Mouse (Mus musculus): ENCODE data around the gene Gm42420. TPM values are rescaled to one million over a fixed set of nuclear protein-coding genes. Genes with fewer than 3 reads are reported as not detected.

Gene Gm42420
- polyA plus RNA-seq (2012) = not detected in 2 replicates

DNA sequence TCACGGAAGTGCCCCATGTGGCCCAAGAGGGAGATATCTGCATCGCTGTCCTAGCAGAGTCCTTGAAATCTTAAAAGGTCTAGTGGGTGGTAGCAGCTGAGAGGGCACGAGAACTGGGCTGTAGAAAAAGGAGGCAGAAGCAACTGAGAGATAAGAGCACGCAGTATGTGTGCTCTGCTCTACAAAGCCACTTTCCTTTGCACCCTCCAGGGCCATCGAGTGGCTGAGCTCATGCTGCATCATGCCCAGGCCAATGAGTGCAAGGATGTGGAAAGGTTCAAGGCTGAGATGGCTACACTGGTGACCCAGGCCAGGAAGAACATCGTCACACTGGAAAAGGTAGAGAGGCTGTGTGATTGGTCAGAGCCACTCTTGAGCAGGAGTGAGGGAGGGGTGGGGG lies at the start of gene Gm42420:
TSS of gene Gm42420 (plus strand) at position 237 of the 400 bp plus-strand sequence.
- peaks cover 28% of the 10 kb centered on the region for H3K4me1 ChIP-seq (ENCODE audit: control insufficient read depth)
- TF ChIP-seq GATA1 (IDR thresholded peaks at IDR 0.05; ENCODE audit: low read length) (no peak), TAL1 (IDR thresholded peaks at IDR 0.05; ENCODE audit: low read length) (no peak)
- no peak within 1 kb of the TSS for H3K4me3 ChIP-seq (replicated peaks)
- no peaks in the 10 kb centered on the region for H3K27me3 ChIP-seq (ENCODE audit: control insufficient read depth)
- no peaks in the 10 kb centered on the region for H3K9me3 ChIP-seq (ENCODE audit: control insufficient read depth, low read length)
- peaks cover 77% of the 10 kb centered on the region for H3K36me3 ChIP-seq (ENCODE audit: control insufficient read depth)

DNA sequence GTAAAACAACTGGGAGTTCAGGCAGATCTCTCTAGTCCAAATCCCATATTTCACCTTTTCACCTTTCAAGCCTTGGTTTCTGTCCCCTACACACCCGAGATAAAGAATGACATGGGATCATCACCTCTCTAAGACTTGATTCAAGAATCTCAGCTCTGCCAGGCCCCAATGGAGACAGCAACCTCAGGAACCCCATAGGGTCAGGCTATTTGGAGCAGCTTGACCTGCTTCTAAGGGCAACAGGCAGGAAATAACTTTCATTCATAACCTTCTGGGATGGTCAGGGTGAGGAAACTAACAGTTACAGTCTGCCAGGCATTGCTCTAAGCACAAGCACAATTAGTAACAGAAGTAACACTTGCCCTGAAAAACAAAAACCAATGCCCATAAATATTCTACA lies 48.9 kb upstream of the Gm42420 start:
- Histone ChIP-seq H3K36me3 (ENCODE audit: control insufficient read depth) (no peaks in the 10 kb centered on the region), H3K9me3 (ENCODE audit: control insufficient read depth, low read length) (no peaks in the 10 kb centered on the region), H3K4me3 (replicated peaks) (no peak overlapping the region), H3K4me1 (ENCODE audit: control insufficient read depth) (no peaks in the 10 kb centered on the region; the same call in 1 of the 2 replicates), H3K27me3 (ENCODE audit: control insufficient read depth) (peaks cover 19% of the 10 kb centered on the region)
- no peak for TF ChIP-seq GATA1 (IDR thresholded peaks at IDR 0.05; ENCODE audit: low read length)
- no peak for TF ChIP-seq TAL1 (IDR thresholded peaks at IDR 0.05; ENCODE audit: low read length)

DNA sequence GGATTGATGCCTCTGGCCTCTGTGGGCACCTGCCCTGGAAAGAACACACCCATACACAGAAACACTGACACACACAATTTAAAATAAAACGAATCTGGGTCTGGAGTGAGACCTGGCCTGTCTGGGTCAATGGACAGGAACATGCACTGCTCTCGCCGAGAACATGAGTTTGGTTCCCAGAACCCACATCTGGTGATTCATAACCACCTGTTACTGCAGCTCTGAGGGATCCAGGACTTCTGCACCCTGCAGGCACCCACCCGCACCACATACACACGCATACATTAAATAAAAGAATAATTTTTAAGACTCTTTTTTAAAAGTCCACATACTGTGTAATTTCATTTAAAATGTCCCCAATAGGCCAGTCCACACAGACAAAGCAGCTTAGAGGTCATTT lies 48.3 kb upstream of the Gm42420 start:
- Histone ChIP-seq H3K4me3 (replicated peaks) (no peak overlapping the region), H3K27me3 (ENCODE audit: control insufficient read depth) (peaks cover 19% of the 10 kb centered on the region), H3K36me3 (ENCODE audit: control insufficient read depth) (no peaks in the 10 kb centered on the region), H3K9me3 (ENCODE audit: control insufficient read depth, low read length) (no peaks in the 10 kb centered on the region), H3K4me1 (ENCODE audit: control insufficient read depth) (no peaks in the 10 kb centered on the region; the same call in 1 of the 2 replicates)
- TF ChIP-seq TAL1 (IDR thresholded peaks at IDR 0.05; ENCODE audit: low read length) = no peak
- TF ChIP-seq GATA1 (IDR thresholded peaks at IDR 0.05; ENCODE audit: low read length) = no peak

DNA sequence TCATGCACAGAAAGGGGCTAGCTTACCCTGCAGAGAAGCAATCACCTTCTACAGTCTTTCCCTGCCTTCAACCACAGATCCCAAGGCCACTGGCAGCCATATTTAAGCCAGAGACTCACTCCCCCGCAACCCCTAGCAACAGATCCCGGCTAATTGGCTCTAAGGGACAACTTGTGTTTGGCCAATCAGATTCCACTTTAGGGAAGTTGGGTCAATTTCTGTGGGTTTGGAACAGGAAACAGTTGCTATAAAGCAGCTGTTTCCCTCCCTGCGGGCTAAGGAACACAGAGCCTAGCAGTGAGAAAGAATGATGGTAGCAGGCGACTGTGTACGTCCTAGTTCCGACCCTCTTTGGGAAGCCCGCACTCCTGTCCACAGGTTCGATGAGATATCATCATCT lies 47.3 kb upstream of the Gm42420 start:
- peaks cover 19% of the 10 kb centered on the region for H3K27me3 ChIP-seq (ENCODE audit: control insufficient read depth)
- TF ChIP-seq TAL1 (IDR thresholded peaks at IDR 0.05; ENCODE audit: low read length) (no peak), GATA1 (IDR thresholded peaks at IDR 0.05; ENCODE audit: low read length) (no peak)
- no peaks in the 10 kb centered on the region for H3K36me3 ChIP-seq (ENCODE audit: control insufficient read depth)
- H3K4me1 ChIP-seq (ENCODE audit: control insufficient read depth) = no peaks in the 10 kb centered on the region; the same call in 1 of the 2 replicates
- H3K9me3 ChIP-seq (ENCODE audit: control insufficient read depth, low read length) = no peaks in the 10 kb centered on the region
- H3K4me3 ChIP-seq (replicated peaks) = no peak overlapping the region

DNA sequence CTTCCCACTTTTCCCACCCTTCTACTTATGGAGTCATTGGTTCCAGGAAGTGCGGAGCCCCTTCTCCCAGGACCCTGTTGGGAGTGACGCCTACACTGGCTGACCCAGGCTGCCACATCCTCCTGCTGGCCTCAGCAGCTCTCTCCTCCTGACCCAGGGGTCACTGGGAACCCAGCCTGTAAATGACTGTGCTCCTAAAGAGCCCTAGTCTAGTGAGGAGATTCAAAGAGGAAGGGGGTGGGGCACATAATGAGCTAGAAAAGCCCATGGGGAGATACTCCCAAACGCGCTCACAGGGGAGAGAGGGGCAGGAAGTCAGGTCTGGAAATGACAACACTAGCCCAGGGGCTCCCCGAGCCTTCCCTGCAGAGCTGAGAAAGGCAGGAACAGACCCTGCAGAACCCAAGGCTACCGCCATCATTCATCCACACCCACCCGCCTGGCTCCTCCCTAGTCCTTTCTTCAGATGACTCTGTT lies 45.8 kb upstream of the Gm42420 start:
- H3K36me3 ChIP-seq (ENCODE audit: control insufficient read depth) = no peaks in the 10 kb centered on the region
- H3K27me3 ChIP-seq (ENCODE audit: control insufficient read depth) = peaks cover 19% of the 10 kb centered on the region
- no peaks in the 10 kb centered on the region; the same call in 1 of the 2 replicates for H3K4me1 ChIP-seq (ENCODE audit: control insufficient read depth)
- TF ChIP-seq GATA1 (IDR thresholded peaks at IDR 0.05; ENCODE audit: low read length) (no peak), TAL1 (IDR thresholded peaks at IDR 0.05; ENCODE audit: low read length) (no peak)
- H3K9me3 ChIP-seq (ENCODE audit: control insufficient read depth, low read length) = no peaks in the 10 kb centered on the region
- H3K4me3 ChIP-seq (replicated peaks) = no peak overlapping the region

- Histone ChIP-seq H3K4me1 (ENCODE audit: control insufficient read depth) (no peaks in the 10 kb centered on the region; the same call in 1 of the 2 replicates), H3K9me3 (ENCODE audit: control insufficient read depth, low read length) (no peaks in the 10 kb centered on the region), H3K4me3 (replicated peaks) (no peak overlapping the region), H3K27me3 (ENCODE audit: control insufficient read depth) (peaks cover 19% of the 10 kb centered on the region), H3K36me3 (ENCODE audit: control insufficient read depth) (no peaks in the 10 kb centered on the region)
- no peak for TF ChIP-seq GATA1 (IDR thresholded peaks at IDR 0.05; ENCODE audit: low read length)
- TF ChIP-seq TAL1 (IDR thresholded peaks at IDR 0.05; ENCODE audit: low read length) = no peak
Measured at GRCm38 (mm10) chr6:39540563-39540962, 45.0 kb upstream of the Gm42420 start.

DNA sequence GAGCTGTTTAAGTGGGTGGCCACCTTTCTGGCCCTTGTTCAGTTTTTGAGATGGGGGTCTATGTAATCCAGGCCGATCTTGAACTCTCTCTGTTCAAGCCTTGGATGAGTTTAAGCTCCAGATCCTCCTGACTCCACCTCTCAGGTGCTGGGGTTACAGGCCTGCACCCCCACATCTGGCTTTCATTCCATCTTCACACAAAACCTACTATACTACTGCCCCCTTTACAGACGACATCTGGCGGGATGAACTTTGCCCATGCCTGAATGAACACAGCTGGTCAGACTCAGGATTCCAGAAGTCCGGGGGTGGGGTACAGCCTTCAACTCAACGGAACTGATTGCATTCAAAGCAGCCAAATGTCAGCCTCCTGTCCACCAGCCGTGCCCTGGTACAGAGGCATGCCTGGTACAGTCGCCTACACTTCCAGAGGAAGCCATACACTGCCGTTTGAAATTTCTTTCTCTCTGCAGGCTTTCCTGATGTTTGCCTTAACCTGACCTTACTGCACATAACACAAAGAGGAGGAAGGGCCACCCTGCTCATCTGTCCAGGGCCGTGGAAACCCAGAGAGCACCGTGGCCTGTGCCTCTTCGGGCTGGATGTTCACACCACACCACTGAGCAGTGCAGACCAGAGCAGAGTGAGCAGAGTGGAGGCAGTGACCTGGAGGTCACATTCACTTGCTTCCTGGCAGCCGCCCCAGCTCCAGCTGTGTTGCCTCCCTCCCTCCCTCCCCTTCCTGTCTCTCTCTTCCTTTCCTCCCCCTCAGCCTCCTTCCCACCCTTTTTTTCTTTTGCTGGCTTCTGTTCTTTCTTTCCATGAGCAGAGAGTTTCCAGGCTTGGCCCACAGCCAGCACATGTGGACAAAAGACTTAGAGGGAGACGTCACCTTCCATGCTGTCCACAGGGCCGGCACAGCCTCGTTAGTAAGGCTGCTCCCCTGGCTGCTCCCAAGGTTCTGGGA lies 42.6 kb upstream of the Gm42420 start:
- Histone ChIP-seq H3K4me3 (replicated peaks) (no peak overlapping the region), H3K4me1 (ENCODE audit: control insufficient read depth) (no peaks in the 10 kb centered on the region; the same call in 1 of the 2 replicates), H3K36me3 (ENCODE audit: control insufficient read depth) (no peaks in the 10 kb centered on the region), H3K27me3 (ENCODE audit: control insufficient read depth) (peaks cover 18% of the 10 kb centered on the region), H3K9me3 (ENCODE audit: control insufficient read depth, low read length) (no peaks in the 10 kb centered on the region)
- no peak for TF ChIP-seq TAL1 (IDR thresholded peaks at IDR 0.05; ENCODE audit: low read length)
- no peak for TF ChIP-seq GATA1 (IDR thresholded peaks at IDR 0.05; ENCODE audit: low read length)

DNA sequence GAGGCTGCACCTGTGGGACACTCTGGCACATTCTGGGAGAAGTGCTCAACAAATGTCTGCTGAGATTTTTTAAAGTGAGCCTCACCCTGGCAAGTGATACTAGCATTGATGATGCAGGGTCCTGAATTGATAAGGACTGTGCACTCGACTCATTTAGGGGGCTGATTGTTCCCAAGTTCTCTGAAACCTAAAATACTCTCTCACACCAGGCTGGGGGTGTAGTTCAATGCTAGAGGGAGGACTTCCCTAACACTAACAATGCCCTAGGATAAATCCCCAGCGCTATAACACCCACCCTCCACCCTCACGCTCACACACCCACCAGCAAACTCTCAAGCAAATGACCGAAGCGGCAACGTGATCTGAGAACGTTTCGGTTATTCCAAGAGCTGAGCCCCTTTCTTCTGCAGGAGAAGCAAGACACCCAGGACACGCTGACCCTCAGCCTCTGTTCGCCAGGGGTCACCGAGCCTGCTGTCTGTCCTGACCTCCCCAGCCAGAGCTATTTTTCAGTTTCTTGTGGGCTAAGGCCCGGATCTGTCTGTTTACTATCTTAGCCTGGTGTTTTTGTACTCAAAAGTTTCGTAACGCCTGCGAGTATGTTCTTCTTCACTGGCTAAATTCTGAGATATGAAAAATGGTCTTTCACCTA lies 41.7 kb upstream of the Gm42420 start:
- Histone ChIP-seq H3K27me3 (ENCODE audit: control insufficient read depth) (peaks cover 9% of the 10 kb centered on the region), H3K9me3 (ENCODE audit: control insufficient read depth, low read length) (no peaks in the 10 kb centered on the region), H3K4me3 (replicated peaks) (no peak overlapping the region), H3K4me1 (ENCODE audit: control insufficient read depth) (no peaks in the 10 kb centered on the region; the same call in 1 of the 2 replicates), H3K36me3 (ENCODE audit: control insufficient read depth) (no peaks in the 10 kb centered on the region)
- no peak for TF ChIP-seq TAL1 (IDR thresholded peaks at IDR 0.05; ENCODE audit: low read length)

GRCm38 (mm10) chr6:39545474-39545873 lies 40.1 kb upstream of the Gm42420 start:
- H3K4me1 ChIP-seq (ENCODE audit: control insufficient read depth) = no peaks in the 10 kb centered on the region
- TF ChIP-seq GATA1 (IDR thresholded peaks at IDR 0.05; ENCODE audit: low read length) (no peak), TAL1 (IDR thresholded peaks at IDR 0.05; ENCODE audit: low read length) (no peak)
- H3K36me3 ChIP-seq (ENCODE audit: control insufficient read depth) = no peaks in the 10 kb centered on the region
- no peaks in the 10 kb centered on the region for H3K9me3 ChIP-seq (ENCODE audit: control insufficient read depth, low read length)
- no peak overlapping the region for H3K4me3 ChIP-seq (replicated peaks)
- no peaks in the 10 kb centered on the region for H3K27me3 ChIP-seq (ENCODE audit: control insufficient read depth)

All from erythroblast, embryonic 14.5 days (primary cell).